Mouse (Mus musculus): ENCODE data around the gene Pkig. TPM values are rescaled to one million over a fixed set of nuclear protein-coding genes. Genes with fewer than 3 reads are reported as not detected.

Gene Pkig
- 166 and 173 TPM in 2 replicates for polyA plus RNA-seq (2014; fragmentation: Nextera tagmentation; extraction: Ambion mirVana)

DNA sequence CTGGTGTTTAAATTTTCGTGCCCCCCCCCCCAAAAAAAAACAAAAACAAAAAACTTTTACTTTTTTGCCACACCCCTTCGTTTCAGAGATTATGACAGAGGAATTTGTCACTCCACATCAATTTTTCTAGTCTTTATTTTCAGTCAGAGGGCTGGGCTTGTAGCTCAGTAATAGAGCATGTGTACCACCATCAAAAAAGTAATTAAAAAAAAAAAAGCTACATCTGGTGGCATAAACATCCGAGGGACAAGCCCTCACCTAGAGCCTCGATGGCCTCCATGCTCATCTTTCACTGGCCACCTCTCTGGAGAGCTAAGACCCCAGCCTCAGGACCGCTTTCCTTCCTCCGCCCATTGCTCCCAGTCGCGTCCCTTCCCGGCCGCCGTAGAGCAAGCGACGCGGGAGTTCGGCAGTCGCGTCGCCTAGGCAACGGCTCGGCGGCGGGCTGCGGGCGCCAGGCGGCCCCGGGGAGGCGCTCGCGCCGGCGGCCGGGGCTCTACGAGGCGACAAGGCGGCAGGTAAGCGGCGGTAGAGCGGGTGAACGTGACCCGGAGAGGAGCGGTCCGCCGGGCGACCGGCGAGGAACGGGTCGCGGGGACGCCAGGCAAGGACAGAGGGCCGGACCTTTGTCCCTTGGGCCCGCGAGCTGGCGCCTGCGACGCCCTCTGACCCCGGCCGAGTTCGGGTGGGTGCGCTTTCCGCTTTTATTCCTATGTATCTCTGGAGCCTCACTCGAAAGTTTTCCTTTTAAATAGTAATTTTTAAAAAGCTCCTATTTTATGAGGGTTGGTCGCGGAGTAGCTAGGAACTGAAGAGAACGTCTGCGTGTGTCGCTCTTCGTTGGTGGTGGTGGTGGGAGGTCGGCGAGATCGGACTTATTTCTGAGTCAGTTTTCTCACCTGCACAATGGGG is at the start of gene Pkig:
Pkig (plus strand) TSS at position 412 of the 912 bp plus-strand sequence.
- no peaks in the 10 kb centered on the region for H3K9me3 ChIP-seq (replicated peaks; ENCODE audit: control insufficient read depth, low read length)
- WGBS: under 1% methylated on average over 71 of the region's 71 CpGs
- H3K27ac ChIP-seq (replicated peaks; ENCODE audit: low read depth, low read length): peak within 1 kb of the TSS; percentile 48; the same call in 1 of the 2 replicates
- DNase-seq (ENCODE audit: low spot score): peak; percentile 94
- H3K4me2 ChIP-seq (ENCODE audit: low read depth, low read length): peak within 1 kb of the TSS; percentile 46
- no peaks in the 10 kb centered on the region for H3K27me3 ChIP-seq (ENCODE audit: control insufficient read depth, insufficient read depth, low read length)
- H3K9ac ChIP-seq (replicated peaks; ENCODE audit: low read length): peak within 1 kb of the TSS; percentile 81
- no peaks in the 10 kb centered on the region for H3K36me3 ChIP-seq (replicated peaks; ENCODE audit: control insufficient read depth, insufficient read depth, low read depth, low read length)
- peak; percentile 87 for ATAC-seq (replicated peaks; ENCODE audit: insufficient number of reproducible peaks, low FRiP score, low TSS enrichment, low read depth)
- peak within 1 kb of the TSS; percentile 77 for H3K4me3 ChIP-seq (ENCODE audit: low read depth, low read length)
- no peaks in the 10 kb centered on the region for H3K4me1 ChIP-seq (ENCODE audit: control insufficient read depth, insufficient read depth, low read length)

DNA sequence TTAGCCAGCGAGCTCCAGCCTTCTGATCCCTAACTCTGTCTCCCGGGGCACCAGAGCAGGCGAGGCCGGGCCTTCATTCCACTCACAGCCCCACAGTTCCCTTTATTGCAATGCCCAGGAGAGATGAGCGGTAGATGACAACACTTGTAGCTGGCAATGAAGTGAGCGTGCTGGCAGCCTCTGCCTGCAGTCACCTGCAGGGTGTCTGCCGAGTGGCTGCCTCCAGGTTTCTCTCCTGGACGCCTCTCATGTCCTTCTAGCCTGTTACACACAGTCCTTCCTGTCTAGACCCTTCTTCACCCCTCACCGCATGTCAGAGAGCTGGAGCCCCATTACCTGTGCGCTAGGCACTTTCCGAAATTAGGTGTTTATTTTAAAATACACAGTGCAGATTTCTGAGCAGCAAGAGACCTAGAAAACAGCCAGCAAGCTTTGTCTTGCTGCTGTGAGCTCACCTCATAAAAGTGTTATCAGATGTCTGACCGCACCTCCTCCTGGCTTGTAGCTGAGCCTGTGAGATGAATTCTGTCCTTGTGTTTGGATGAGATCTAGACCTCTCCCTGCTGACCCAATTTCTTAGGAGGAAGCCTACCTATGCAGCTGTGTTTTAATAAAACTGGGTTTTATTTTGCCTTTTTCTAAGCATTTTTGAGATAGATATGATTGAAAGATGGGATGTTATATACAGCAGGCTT is 48.8 kb upstream of the Pkig start:
- DNase-seq (ENCODE audit: low spot score): no peak
- WGBS: 89% methylated on average over 12 of the region's 12 CpGs

DNA sequence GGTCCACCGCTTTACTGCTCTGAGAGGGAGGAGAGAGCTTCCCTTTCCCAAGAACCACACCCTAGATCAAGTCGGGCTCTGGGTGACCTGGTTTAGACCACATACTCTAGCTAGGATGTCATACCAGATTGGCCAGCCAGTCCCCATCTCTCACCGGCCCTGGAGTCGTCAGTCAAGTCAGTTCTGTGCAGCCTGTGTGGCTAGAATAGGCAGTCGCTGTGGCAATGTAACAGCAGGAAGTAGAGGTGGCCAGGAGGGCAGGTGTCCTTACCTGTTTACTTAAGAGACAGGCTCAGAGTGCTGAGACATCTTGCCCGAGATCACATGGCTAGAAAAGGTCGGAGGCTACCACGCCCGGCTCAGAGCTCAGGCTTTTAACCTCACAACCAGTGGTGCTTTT is 47.0 kb upstream of the Pkig start:
- DNase-seq (ENCODE audit: low spot score) (no peak), ATAC-seq (replicated peaks; ENCODE audit: insufficient number of reproducible peaks, low FRiP score, low TSS enrichment, low read depth) (no peak)
- Histone ChIP-seq H3K27me3 (ENCODE audit: control insufficient read depth, insufficient read depth, low read length) (no peaks in the 10 kb centered on the region), H3K4me3 (ENCODE audit: low read depth, low read length) (no peak overlapping the region), H3K4me2 (ENCODE audit: low read depth, low read length) (no peak overlapping the region), H3K4me1 (ENCODE audit: control insufficient read depth, insufficient read depth, low read length) (no peaks in the 10 kb centered on the region), H3K27ac (replicated peaks; ENCODE audit: low read depth, low read length) (no peak overlapping the region), H3K9ac (replicated peaks; ENCODE audit: low read length) (no peak overlapping the region), H3K36me3 (replicated peaks; ENCODE audit: control insufficient read depth, insufficient read depth, low read depth, low read length) (peaks cover 3% of the 10 kb centered on the region), H3K9me3 (replicated peaks; ENCODE audit: control insufficient read depth, low read length) (no peaks in the 10 kb centered on the region)
- WGBS: 72% methylated on average over 9 of the region's 9 CpGs

More for the DNA sequence above, 48.8 kb upstream of the Pkig start:
- Histone ChIP-seq H3K27me3 (ENCODE audit: control insufficient read depth, insufficient read depth, low read length) (no peaks in the 10 kb centered on the region), H3K4me1 (ENCODE audit: control insufficient read depth, insufficient read depth, low read length) (no peaks in the 10 kb centered on the region), H3K4me2 (ENCODE audit: low read depth, low read length) (no peak overlapping the region), H3K4me3 (ENCODE audit: low read depth, low read length) (no peak overlapping the region), H3K9me3 (replicated peaks; ENCODE audit: control insufficient read depth, low read length) (no peaks in the 10 kb centered on the region), H3K9ac (replicated peaks; ENCODE audit: low read length) (no peak overlapping the region), H3K36me3 (replicated peaks; ENCODE audit: control insufficient read depth, insufficient read depth, low read depth, low read length) (peaks cover 3% of the 10 kb centered on the region), H3K27ac (replicated peaks; ENCODE audit: low read depth, low read length) (no peak overlapping the region)
- no peak for ATAC-seq (replicated peaks; ENCODE audit: insufficient number of reproducible peaks, low FRiP score, low TSS enrichment, low read depth)

DNA sequence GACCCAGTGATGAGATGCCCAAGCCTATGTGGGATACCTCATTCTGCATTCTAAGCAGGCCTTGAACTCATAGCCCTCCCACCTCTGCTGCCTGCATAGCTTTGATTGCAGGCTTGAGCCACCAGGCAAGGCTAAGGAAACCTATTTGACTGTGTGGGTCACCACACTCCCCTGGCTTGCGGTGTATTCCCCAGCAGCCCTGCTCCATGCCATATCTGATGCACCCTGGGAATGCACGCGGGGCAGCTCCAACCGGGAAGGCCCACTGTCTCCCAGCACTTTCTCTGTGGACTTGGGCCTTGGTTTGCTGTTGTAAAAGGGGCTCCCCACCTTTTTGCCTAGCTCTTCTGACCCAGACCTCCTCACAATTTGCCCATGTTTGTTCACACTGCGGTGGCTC is 45.0 kb upstream of the Pkig start:
- H3K4me1 ChIP-seq (ENCODE audit: control insufficient read depth, insufficient read depth, low read length): no peaks in the 10 kb centered on the region
- 97% methylated on average over 5 of the region's 5 CpGs for WGBS
- no peak overlapping the region for H3K4me2 ChIP-seq (ENCODE audit: low read depth, low read length)
- no peak for DNase-seq (ENCODE audit: low spot score)
- H3K9ac ChIP-seq (replicated peaks; ENCODE audit: low read length): no peak overlapping the region
- no peaks in the 10 kb centered on the region for H3K27me3 ChIP-seq (ENCODE audit: control insufficient read depth, insufficient read depth, low read length)
- ATAC-seq (replicated peaks; ENCODE audit: insufficient number of reproducible peaks, low FRiP score, low TSS enrichment, low read depth): no peak
- H3K4me3 ChIP-seq (ENCODE audit: low read depth, low read length): no peak overlapping the region
- H3K9me3 ChIP-seq (replicated peaks; ENCODE audit: control insufficient read depth, low read length): no peaks in the 10 kb centered on the region
- peaks cover 3% of the 10 kb centered on the region for H3K36me3 ChIP-seq (replicated peaks; ENCODE audit: control insufficient read depth, insufficient read depth, low read depth, low read length)
- no peak overlapping the region for H3K27ac ChIP-seq (replicated peaks; ENCODE audit: low read depth, low read length)

DNA sequence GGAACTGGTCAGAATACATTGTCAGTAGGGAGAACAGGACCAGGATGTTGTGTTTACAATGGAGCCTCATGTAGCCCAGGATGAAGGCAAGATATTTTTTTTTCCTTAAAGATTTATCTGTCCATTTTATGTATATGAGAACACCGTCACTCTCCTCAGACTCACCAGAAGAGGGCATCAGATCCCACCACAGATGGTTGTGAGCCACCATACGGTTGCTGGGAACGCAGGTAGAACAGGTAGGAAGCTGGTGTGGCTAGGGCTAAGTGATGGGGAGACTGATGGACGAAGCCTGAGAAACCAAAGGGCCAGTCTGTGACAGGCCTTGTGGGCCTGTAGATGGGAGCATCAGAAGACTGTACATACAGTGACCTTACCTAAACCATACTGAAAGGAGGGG is 44.2 kb upstream of the Pkig start:
- Histone ChIP-seq H3K27me3 (ENCODE audit: control insufficient read depth, insufficient read depth, low read length) (no peaks in the 10 kb centered on the region), H3K9ac (replicated peaks; ENCODE audit: low read length) (no peak overlapping the region), H3K4me3 (ENCODE audit: low read depth, low read length) (no peak overlapping the region), H3K27ac (replicated peaks; ENCODE audit: low read depth, low read length) (no peak overlapping the region), H3K36me3 (replicated peaks; ENCODE audit: control insufficient read depth, insufficient read depth, low read depth, low read length) (peaks cover 3% of the 10 kb centered on the region), H3K9me3 (replicated peaks; ENCODE audit: control insufficient read depth, low read length) (no peaks in the 10 kb centered on the region), H3K4me2 (ENCODE audit: low read depth, low read length) (no peak overlapping the region), H3K4me1 (ENCODE audit: control insufficient read depth, insufficient read depth, low read length) (no peaks in the 10 kb centered on the region)
- no peak for ATAC-seq (replicated peaks; ENCODE audit: insufficient number of reproducible peaks, low FRiP score, low TSS enrichment, low read depth)
- 86% methylated on average over 4 of the region's 4 CpGs for WGBS
- DNase-seq (ENCODE audit: low spot score): no peak

DNA sequence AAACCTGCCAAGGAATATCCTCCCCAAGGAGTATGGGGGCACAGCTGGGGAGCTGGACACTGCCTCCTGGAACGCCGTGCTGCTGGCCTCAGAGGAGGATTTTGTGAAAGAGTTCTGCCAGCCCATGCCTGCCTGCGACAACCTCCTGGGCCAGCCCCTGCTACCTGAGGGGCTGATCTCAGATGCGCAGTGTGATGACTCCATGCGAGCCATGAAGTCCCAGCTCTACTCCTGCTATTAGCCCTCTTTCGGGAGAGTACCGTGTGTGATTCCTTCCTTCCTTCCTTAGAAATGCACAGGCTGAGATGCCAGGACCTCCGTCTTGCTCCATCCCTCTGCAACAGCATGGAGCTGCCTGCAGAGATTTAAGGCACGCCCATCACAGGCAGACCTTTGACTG is 42.8 kb upstream of the Pkig start:
- Histone ChIP-seq H3K9me3 (replicated peaks; ENCODE audit: control insufficient read depth, low read length) (no peaks in the 10 kb centered on the region), H3K27me3 (ENCODE audit: control insufficient read depth, insufficient read depth, low read length) (no peaks in the 10 kb centered on the region), H3K9ac (replicated peaks; ENCODE audit: low read length) (no peak overlapping the region), H3K4me3 (ENCODE audit: low read depth, low read length) (no peak overlapping the region), H3K27ac (replicated peaks; ENCODE audit: low read depth, low read length) (no peak overlapping the region), H3K4me1 (ENCODE audit: control insufficient read depth, insufficient read depth, low read length) (no peaks in the 10 kb centered on the region), H3K4me2 (ENCODE audit: low read depth, low read length) (no peak overlapping the region), H3K36me3 (replicated peaks; ENCODE audit: control insufficient read depth, insufficient read depth, low read depth, low read length) (peaks cover 3% of the 10 kb centered on the region)
- DNase-seq (ENCODE audit: low spot score) (no peak), ATAC-seq (replicated peaks; ENCODE audit: insufficient number of reproducible peaks, low FRiP score, low TSS enrichment, low read depth) (no peak)
- 92% methylated on average over 9 of the region's 9 CpGs for WGBS

DNA sequence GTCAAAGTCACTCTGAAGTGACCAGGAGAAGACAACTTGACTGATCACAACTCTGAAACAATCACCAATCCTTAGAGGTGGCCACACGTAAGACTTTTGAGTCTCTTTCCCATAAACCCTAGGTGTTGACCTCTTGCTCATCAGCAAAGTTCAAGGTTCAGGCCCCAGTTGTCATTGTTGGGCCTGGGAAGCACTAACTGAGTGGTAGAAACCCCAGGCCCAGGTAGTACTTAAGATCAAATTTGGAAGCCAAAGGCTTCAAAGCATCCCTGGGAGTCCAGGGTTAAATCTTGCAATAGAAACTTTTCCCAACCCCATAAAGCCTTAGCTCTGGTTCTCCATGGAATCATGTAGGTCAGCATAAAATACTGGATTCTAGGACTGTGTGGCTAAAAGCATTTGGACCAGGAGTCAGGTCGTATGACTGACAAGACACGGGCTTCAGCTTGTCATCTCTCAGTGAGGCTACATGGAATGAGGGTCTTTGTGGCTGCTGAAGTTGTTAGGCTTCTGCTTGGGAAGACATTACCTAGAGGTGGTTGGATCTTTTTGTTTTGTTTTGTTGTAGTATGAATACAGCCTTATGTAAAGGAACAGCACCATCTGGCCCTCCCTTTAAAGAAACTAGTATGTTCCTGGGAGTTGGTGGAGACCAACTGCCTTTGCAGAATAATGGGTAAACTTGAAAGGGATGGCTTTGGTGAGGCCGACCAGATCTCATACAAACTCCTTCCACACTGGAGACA is 42.1 kb upstream of the Pkig start:
- 92% methylated on average over 4 of the region's 4 CpGs for WGBS
- Histone ChIP-seq H3K4me3 (ENCODE audit: low read depth, low read length) (no peak overlapping the region), H3K4me2 (ENCODE audit: low read depth, low read length) (no peak overlapping the region), H3K4me1 (ENCODE audit: control insufficient read depth, insufficient read depth, low read length) (no peaks in the 10 kb centered on the region), H3K9me3 (replicated peaks; ENCODE audit: control insufficient read depth, low read length) (no peaks in the 10 kb centered on the region), H3K27ac (replicated peaks; ENCODE audit: low read depth, low read length) (no peak overlapping the region), H3K27me3 (ENCODE audit: control insufficient read depth, insufficient read depth, low read length) (no peaks in the 10 kb centered on the region), H3K9ac (replicated peaks; ENCODE audit: low read length) (no peak overlapping the region), H3K36me3 (replicated peaks; ENCODE audit: control insufficient read depth, insufficient read depth, low read depth, low read length) (peaks cover 3% of the 10 kb centered on the region)
- ATAC-seq (replicated peaks; ENCODE audit: insufficient number of reproducible peaks, low FRiP score, low TSS enrichment, low read depth) (no peak), DNase-seq (ENCODE audit: low spot score) (no peak)

Data from embryonic facial prominence, embryonic 11.5 days (tissue).